Mouse (Mus musculus): ENCODE results near the gene Ftsj1. TPM values are rescaled to one million over a fixed set of nuclear protein-coding genes. Genes with fewer than 3 reads are reported as not detected.

The Ftsj1 gene
- 10 to 100 TPM; 25.9 to 28.9 TPM for total RNA-seq (2021)

DNA sequence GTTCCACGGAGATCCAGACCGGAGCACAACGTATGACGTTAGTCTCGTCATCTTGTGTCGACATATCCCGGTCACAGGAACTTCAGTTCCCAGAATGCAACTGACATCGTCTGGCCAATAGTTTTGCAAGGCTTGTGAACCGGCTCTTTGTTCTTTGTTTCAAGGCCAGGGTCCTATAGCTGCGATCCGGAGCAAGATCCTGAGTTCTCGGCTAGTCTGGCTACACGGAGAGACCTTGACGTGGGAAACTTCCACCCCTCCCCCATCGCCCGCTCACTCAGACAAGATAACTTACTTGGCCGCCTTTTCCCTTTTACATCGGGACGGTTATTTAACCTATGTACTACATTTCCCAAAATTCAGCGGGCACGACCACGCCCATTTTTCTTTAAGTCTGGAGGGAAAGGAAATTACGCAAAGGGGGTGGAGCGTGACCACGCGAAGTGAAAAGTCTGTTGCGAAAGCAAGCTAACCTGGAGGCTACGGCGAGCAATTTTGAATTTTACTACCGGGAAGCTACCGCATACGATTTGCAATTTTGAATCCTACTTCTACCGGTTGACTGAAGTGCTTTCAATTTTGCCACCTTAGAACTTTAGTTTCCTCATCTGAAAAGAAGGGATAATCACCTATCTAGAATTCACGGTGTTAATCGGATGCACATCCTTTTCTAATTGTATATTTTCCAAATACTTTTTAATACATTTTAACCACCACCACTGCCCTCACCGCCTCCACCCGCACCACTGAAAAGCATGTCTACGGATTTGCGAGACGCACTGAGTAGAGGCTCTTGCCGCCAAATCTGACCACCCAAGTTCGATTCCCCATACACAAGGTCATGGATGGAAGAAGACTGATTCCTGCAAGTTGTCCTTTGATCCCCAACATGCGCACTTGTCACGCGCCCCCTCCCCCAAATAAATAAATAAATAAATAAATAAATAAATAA lies at the start of gene Ftsj1:
Gene Ftsj1 (minus strand): TSS at position 73 of the 952 bp plus-strand sequence.
- peak; percentile 76 for DNase-seq
- intact Hi-C loops (cut with DNase I) = no loop called here

DNA sequence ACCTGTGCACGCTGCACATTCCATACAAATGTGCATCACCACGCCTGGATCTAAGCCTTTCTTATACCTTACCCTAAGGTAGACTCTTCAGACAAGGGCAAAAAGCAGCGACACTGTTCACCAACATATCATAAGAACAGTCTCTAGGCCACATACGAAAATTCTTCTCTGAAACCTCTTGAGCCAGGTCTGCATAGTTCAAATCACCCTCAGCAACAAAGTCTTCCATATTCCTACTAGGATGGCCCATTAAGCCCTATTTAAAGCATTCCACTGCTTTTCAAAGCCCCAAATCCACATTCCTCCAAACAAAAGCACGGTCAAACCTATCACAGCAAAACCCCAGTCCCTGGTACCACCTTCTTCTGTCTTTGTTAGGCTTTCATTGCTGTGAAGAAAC lies 36.4 kb upstream of the Ftsj1 start:
- DNase-seq = no peak
- intact Hi-C loops (cut with DNase I) = no loop called here

- intact Hi-C loops (cut with DNase I) = no loop called here
- no peak for DNase-seq
These were observed 21.9 kb upstream of the Ftsj1 start for GRCm38 (mm10) chrX:8274056-8274455.

DNA sequence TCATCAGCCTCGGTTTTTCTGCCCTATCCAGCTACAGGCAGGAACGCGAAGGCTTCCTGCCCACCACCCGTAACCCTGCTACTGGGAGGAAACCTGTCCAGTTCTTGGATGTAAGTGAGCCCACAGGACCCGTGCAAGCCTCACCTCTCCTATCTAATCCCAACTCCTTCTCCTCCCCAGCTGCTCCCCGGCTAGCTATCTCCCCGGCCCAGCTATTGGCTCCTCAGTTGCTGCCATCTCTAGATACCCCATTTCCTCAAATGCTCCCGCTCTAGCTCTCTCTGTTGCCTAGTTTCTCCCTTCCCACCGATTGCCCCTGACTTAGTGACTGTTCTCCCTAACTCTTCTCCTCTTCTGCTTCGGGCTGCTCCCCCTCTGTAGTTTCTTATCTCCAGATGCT lies 19.8 kb upstream of the Ftsj1 start:
- DNase-seq = no peak
- intact Hi-C loops (cut with DNase I) = no loop called here

DNA sequence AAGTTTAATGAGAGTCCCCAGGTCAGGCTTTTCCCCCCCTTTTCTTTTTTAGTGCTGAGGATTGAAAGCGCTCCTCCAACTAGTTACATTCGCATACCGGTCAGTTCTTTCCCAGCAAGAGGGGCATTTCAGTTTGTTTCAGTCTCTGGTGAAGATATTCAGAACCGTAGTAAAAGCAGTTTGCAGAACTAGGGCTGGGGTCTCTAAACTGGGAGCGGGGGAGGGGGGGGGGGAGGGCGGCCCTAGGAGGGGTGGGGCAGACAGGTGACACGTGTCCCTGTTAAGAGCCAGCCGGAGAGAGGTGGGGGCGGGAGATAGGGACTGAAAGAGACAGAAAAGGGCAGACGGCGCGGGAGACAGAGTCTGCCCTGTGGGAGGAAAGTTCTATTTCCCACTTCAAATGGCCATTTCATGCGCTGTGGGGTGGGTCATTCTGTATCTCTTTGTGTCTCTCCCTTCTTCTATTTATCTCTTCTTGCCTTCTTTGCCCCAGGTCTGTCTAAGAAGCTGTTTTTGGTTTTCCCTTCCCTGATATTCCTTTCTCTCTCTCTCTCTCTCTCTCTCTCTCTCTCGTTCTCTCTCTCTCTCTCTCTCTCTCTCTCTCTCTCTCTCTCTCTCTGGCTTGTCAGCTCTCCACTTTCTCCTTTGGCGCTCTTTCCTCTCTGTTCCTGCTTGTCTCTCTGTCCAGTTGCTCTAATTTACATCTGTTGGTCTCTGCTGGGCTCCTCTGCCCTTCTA lies 19.0 kb upstream of the Ftsj1 start, which contains the start of gene Slc38a5:
Gene Slc38a5 (plus strand): TSS at position 51 of the 738 bp plus-strand sequence.
- intact Hi-C loops (cut with DNase I) = no loop called here

GRCm38 (mm10) chrX:8264222-8264621 lies 12.0 kb upstream of the Ftsj1 start:
- no peak for DNase-seq
- intact Hi-C loops (cut with DNase I) = no loop called here

More for the DNA sequence above, 19.0 kb upstream of the Ftsj1 start, which contains the start of gene Slc38a5:
- DNase-seq = no peak

DNA sequence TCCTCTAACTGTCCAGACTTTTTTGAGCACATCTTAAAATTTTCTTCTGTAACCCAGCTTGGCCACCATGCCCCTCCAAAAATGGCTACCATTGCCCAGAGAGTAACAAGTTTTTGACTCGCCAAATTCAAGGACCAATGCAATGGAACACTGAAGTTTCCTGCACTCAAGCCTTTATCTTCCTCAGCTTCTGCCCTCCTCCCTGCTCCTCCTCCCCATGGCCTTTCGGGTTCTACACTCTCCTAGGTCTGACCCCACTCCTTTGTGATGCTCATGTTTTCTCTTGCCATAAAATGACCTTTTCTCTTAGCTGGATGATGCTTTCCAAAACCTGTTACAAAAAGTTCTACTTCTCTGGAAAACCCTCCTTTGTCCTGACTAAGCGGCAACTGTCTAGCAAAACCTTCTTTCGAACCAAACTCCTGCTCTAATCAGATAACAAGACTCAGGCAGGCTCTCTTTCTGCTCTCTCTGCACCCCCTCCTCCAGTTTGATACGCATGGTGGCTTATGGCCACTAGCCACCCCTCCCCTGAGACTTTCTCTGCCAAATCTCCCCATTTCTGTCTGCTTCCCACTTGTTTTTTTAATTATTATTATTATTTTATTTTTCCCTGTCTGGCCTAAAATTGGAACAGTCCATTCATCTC lies 11.1 kb upstream of the Ftsj1 start:
- intact Hi-C loops (cut with DNase I) = no loop called here
- DNase-seq = no peak

DNA sequence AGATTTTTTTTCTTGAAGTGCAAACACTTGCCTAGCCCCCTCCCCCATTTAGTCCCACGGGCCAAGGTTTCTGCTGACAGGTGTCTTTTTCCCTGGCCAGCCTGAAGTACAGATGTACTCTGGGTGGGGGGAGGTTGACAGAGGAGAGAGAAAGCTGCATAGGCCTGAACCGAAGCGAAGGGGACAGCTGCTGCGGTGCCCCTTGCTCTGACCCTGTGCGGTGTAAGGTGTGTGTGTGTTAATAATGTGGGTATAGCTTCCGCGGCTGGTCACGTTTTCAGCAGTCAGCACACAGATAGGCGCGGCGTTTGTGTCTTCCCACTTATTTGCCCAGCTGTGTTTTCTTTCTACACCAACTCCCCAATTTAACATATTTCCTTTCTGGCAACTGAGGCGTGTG lies 7.3 kb upstream of the Ftsj1 start:
- no peak for DNase-seq
- intact Hi-C loops (cut with DNase I) = no loop called here

GRCm38 (mm10) chrX:8255807-8256206 lies 3.6 kb upstream of the Ftsj1 start:
- intact Hi-C loops (cut with DNase I) = no loop called here
- DNase-seq = no peak

DNA sequence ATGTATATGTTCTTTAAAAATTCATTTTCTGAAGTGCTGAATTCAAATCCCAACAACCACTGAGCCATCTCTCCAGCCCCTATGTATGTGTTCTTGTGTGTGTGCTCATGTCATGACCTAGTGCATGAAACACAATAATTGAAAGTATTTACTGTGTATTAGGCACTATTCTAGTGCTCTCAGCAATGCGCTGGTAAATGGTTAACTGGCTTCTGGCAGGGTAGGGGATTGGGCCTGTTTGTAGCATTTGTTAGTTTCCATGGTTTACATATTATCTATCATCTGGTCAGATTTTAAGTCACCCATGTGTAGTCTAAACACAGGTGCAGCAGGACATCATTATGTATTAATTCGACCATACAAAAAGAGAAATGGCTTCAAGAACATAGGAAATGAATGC lies 1.5 kb upstream of the Ftsj1 start:
- intact Hi-C loops (cut with DNase I) = no loop called here
- no peak for DNase-seq

DNA sequence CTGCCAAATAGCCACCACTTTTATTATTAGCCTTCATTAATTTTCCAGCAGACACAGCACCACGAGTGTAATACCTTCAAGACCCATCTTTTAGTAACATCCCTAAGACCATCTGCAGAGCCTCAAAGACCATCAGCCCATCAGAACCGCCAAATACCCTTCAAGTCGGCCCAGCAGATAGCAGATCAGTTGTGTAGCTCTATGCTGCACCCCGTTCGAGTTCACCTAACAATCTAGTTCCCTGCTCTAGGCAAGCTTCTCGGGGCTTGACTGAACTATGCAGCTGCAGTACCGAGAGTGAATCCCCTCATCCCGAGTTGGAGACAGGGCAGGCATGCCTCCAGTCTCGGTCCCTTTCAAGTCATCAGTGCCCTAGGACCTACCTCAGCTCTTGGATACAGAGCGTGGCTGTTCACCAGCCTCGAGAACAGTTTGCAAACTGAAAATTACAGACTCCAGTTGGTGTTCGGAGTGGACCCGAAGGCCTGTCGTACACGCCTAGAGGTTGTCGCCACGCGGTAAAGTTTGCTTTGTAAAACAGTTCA lies 345 bp downstream of the Ftsj1 start:
- DNase-seq = no peak
- intact Hi-C loops (cut with DNase I) = no loop called here

DNA sequence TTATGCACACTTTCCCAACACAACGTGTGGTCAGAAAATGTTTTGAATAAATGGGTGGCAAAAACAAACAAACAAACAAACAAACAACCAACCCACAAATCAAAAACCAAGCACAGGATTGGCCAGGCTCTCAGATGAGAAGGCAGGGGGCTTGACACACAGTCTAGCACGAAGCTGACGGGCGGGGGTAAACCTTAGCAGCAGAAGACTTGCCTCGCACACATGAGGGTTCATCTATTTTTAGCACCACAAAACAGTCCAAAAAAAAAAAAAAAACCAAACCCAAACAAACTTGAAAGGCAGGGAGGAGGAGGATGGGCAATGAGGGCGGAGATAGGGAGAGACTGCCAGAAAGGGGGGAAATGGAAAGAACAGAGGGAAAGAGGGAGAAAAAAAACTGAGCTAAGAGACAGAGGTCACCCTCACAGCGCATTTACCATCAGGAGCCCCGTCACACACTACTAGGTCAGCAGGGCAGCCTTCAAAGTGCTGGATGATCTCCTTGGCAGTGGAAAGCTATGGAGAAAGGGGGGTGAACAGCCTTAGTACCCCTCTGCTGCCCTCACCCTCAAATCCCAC lies 3.6 kb downstream of the Ftsj1 start:
- intact Hi-C loops (cut with DNase I) = loop anchor here (5.0 kb wide), 1 partner anchor 51 kb away; no protein-coding TSS in a partner anchor
- DNase-seq = no peak

GRCm38 (mm10) chrX:8247680-8248079 lies 4.5 kb downstream of the Ftsj1 start:
- intact Hi-C loops (cut with DNase I) = loop anchor here (5.0 kb wide), 1 partner anchor 50 kb away; no protein-coding TSS in a partner anchor
- DNase-seq = no peak

GRCm38 (mm10) chrX:8238804-8239395 lies 13.3 kb downstream of the Ftsj1 start:
- intact Hi-C loops (cut with DNase I) = no loop called here
- DNase-seq = no peak

- intact Hi-C loops (cut with DNase I) = no loop called here
These were observed 15.5 kb downstream of the Ftsj1 start for GRCm38 (mm10) chrX:8236704-8237103.

GRCm38 (mm10) chrX:8233602-8234001 lies 18.6 kb downstream of the Ftsj1 start:
- intact Hi-C loops (cut with DNase I) = no loop called here
- no peak for DNase-seq

More at GRCm38 (mm10) chrX:8236704-8237103, 15.5 kb downstream of the Ftsj1 start:
- DNase-seq = no peak

DNA sequence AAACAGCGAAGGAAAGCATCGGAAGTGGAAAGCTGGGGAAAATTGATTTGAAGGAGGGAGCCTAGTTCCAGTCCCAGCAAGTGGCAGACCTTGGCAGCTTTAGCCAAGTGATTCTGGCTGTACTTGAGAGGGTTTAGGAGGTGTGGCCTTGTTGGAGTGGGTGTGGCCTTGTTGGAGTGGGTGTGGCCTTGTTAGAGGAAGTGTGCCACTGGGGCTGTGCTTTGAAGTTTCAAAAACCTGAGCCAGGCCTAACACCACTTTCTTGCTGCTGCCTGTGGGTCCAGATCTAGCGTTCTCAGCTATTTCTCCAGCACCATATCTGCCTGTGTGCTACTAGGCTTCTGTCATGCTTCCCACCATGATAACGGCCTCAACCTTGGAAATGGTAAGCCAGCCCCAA lies 21.9 kb downstream of the Ftsj1 start:
- no peak for DNase-seq
- intact Hi-C loops (cut with DNase I) = no loop called here

- intact Hi-C loops (cut with DNase I) = no loop called here
- no peak for DNase-seq
These were observed 28.7 kb downstream of the Ftsj1 start for GRCm38 (mm10) chrX:8223473-8223872.

DNA sequence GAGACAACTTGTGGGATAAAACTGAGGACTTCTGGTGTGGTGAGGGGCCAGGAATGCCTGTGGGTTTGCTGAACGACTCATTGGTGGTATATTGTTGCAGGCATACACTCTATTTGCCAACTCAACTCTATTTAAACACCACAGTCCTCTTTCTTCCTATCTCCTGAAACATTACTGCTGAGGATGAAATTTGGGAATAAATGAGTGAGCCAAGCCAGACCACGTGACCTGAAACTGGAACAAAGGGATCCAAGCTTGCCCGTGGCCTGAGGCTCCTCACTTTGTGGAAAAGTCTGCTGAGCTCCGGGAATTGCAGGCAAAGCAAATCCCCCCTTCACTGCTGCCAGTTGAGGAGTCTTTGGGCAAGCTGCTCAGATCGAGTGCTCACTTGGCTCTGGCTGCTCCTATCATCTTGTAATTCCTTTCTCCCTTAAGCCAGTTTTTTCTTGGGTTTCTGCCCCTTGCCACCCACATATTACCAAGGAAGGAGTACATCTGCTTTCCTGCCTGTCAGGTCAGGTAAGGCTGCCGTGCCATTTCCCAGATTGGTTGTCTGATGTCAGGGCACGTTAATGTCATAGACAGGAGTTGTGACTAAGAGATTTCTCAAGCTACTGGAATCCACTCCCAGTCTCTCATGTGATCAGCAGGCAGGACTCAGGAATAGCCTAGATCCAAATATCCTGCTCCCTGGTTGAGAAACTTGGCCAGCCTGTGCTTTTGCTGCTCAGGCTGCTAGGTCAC lies 29.4 kb downstream of the Ftsj1 start:
- DNase-seq = peak; percentile 27
- intact Hi-C loops (cut with DNase I) = no loop called here

Measured in left cerebral cortex, postnatal 4 days (tissue).